Mouse (Mus musculus): ENCODE data around the gene Sdhd. TPM values are rescaled to one million over a fixed set of nuclear protein-coding genes. Genes with fewer than 3 reads are reported as not detected.

Gene Sdhd
- total and polyA plus RNA-seq, 3 experiments: 340 to 375 TPM; not detected in 1

DNA sequence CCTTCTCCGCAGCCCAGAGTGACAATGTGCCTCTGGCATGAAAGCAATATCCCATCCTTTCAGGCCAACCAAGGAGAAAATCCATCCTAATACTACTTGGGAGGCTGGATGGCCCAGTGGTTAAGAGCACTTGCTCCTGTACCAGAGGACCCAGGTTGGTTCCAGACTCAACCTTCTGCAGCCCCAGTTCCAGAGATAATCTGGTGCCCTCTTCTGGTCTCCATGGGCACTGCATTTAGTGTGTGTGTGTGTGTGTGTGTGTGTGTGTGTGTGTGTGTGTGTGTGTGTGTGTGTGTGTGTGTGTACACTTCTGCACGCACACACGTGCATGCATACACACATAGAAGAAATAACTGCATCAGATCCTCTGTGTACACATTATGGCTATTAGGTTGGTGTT, 10.1 kb downstream of the Sdhd start:
- Histone ChIP-seq H3K27ac (ENCODE audit: control insufficient read depth, low read depth, low read length) (no peak overlapping the region), H3K4me3 (ENCODE audit: control insufficient read depth in 1 of 2, insufficient read depth in 1 of 2, low read depth in 2 of 2, low read length in 2 of 2) (no peak overlapping the region), H3K9me3 (replicated peaks; ENCODE audit: insufficient read depth, low read length) (no peaks in the 10 kb centered on the region), H3K36me3 (ENCODE audit: control insufficient read depth in 1 of 2, insufficient read depth in 2 of 2, low read length in 2 of 2) (peaks cover 0 to 7% of the 10 kb centered on the region in 2 experiments; a peak in 2 of 4 replicates), H3K9ac (ENCODE audit: control insufficient read depth, low read depth, low read length, poor library complexity, severe bottlenecking) (no peak overlapping the region), H3K27me3 (ENCODE audit: control insufficient read depth in 1 of 2, insufficient read depth in 2 of 2, low read length in 2 of 2) (no peaks in the 10 kb centered on the region), H3K4me1 (ENCODE audit: control insufficient read depth in 1 of 2, insufficient read depth in 2 of 2, low read length in 2 of 2) (no peaks in the 10 kb centered on the region), H3K79me2 (ENCODE audit: control insufficient read depth, insufficient read depth, low read length, poor library complexity) (no peaks in the 10 kb centered on the region)
- peak; percentile 74 for DNase-seq (ENCODE audit: low read depth, low spot score)
- TF ChIP-seq KAT2A (conservative IDR thresholded peaks at IDR 0.05; ENCODE audit: low read depth, low read length) (no peak), BHLHE40 (IDR thresholded peaks at IDR 0.05; ENCODE audit: borderline replicate concordance, low read depth, low read length) (0 out of 2 replicates have a peak, but pooled peaks have one; percentile 24), CTCF (IDR thresholded peaks at IDR 0.05 in 2 of 3, conservative IDR thresholded peaks at IDR 0.05 in 1 of 3; ENCODE audit: control insufficient read depth in 1 of 3, insufficient read depth in 1 of 3, low read depth in 2 of 3, low read length in 3 of 3, poor library complexity in 1 of 3, severe bottlenecking in 1 of 3) (peak; percentile 55 to 77 (median 67)), USF2 (IDR thresholded peaks at IDR 0.05; ENCODE audit: borderline replicate concordance in 1 of 2, insufficient read depth in 1 of 2, low read depth in 1 of 2, low read length in 2 of 2) (no peak), MXI1 (IDR thresholded peaks at IDR 0.05; ENCODE audit: low read depth, low read length) (no peak), ETS1 (IDR thresholded peaks at IDR 0.05; ENCODE audit: low read depth, low read length) (no peak), CHD1 (IDR thresholded peaks at IDR 0.05; ENCODE audit: low read depth, low read length) (no peak), MEF2A (IDR thresholded peaks at IDR 0.05; ENCODE audit: extremely low read depth, insufficient replicate concordance, low read depth, low read length, poor library complexity, severe bottlenecking) (no peak), UBTF (IDR thresholded peaks at IDR 0.05; ENCODE audit: borderline replicate concordance, insufficient read depth, low read depth, low read length) (no peak), RAD21 (IDR thresholded peaks at IDR 0.05; ENCODE audit: low read depth, low read length) (peak; percentile 68), HCFC1 (IDR thresholded peaks at IDR 0.05; ENCODE audit: low read depth, low read length) (no peak), SMC3 (IDR thresholded peaks at IDR 0.05; ENCODE audit: low read depth, low read length) (peak; percentile 69), GABPA (IDR thresholded peaks at IDR 0.05; ENCODE audit: low read depth, low read length) (no peak), RCOR1 (IDR thresholded peaks at IDR 0.05; ENCODE audit: low read depth, low read length) (no peak), MAFK (IDR thresholded peaks at IDR 0.05; ENCODE audit: borderline replicate concordance, low read depth, low read length) (no peak), GATA1 (IDR thresholded peaks at IDR 0.05; ENCODE audit: low read depth, low read length) (no peak), POLR2AphosphoS5 (IDR thresholded peaks at IDR 0.05; ENCODE audit: borderline replicate concordance, low read depth, low read length) (no peak), USF1 (IDR thresholded peaks at IDR 0.05; ENCODE audit: low read depth, low read length) (no peak), MAX (IDR thresholded peaks at IDR 0.05; ENCODE audit: low read length) (no peak), ZNF384 (IDR thresholded peaks at IDR 0.05; ENCODE audit: low read depth, low read length) (no peak), EP300 (IDR thresholded peaks at IDR 0.05; ENCODE audit: low read depth in 1 of 2, low read length in 2 of 2) (no peak), JUND (IDR thresholded peaks at IDR 0.05; ENCODE audit: low read depth, low read length) (no peak), ZKSCAN1 (IDR thresholded peaks at IDR 0.05; ENCODE audit: low read depth, low read length) (no peak), SIN3A (IDR thresholded peaks at IDR 0.05; ENCODE audit: low read length) (0 out of 2 replicates have a peak, but pooled peaks have one; percentile 15), ELF1 (IDR thresholded peaks at IDR 0.05; ENCODE audit: low read depth, low read length) (no peak), NRF1 (IDR thresholded peaks at IDR 0.05; ENCODE audit: insufficient read depth, low read depth, low read length, poor library complexity, severe bottlenecking) (no peak), MAZ (IDR thresholded peaks at IDR 0.05; ENCODE audit: low read depth, low read length) (no peak), POLR2A (IDR thresholded peaks at IDR 0.05; ENCODE audit: control insufficient read depth in 1 of 2, insufficient read depth in 1 of 2, low read depth in 1 of 2, low read length in 2 of 2, poor library complexity in 1 of 2) (no peak), ZMIZ1 (IDR thresholded peaks at IDR 0.05; ENCODE audit: low read depth, low read length) (no peak), TCF12 (IDR thresholded peaks at IDR 0.05; ENCODE audit: low read depth, low read length) (no peak), POLR2AphosphoS2 (IDR thresholded peaks at IDR 0.05; ENCODE audit: low read length) (no peak), TBP (IDR thresholded peaks at IDR 0.05; ENCODE audit: low read depth, low read length) (no peak), MYB (IDR thresholded peaks at IDR 0.05; ENCODE audit: low read depth, low read length) (no peak), CHD2 (IDR thresholded peaks at IDR 0.05; ENCODE audit: low read length) (no peak), NELFE (IDR thresholded peaks at IDR 0.05; ENCODE audit: low read depth, low read length) (no peak), ZC3H11A (IDR thresholded peaks at IDR 0.05; ENCODE audit: low read depth, low read length) (peak; percentile 42)

Measured in MEL (cell line).